Mouse (Mus musculus): Measurements from ENCODE around the gene Plcz1. TPM values are rescaled to one million over a fixed set of nuclear protein-coding genes. Genes with fewer than 3 reads are reported as not detected.

The Plcz1 gene
- total RNA-seq (2021) = not detected

DNA sequence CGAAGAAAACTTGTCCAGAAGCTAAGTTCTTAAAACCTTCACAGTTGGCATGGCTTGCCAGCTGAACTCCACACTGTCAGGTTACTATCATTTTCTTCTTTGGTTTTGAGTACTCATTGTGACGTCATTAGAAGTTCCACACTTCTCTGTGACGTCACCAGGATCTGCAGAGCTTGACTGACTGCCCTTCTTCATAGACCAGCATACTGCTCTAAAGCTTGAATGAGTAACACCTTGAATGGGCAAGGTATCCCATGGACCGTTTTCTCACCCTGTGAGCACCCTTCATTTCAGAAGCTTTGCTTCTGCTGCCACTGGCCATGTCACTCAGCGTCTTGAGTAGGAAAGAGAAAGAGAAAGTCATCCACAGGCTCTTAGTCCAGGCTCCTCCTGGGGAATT lies at the start of gene Plcz1:
Plcz1 (minus strand) TSS at position 101 of the 400 bp plus-strand sequence.
- intact Hi-C loops (cut with DNase I) = no loop called here
- DNase-seq (ENCODE audit: low spot score) = no peak

GRCm38 (mm10) chr6:140089855-140090254 lies 48.6 kb upstream of the Plcz1 start:
- intact Hi-C loops (cut with DNase I) = no loop called here
- DNase-seq (ENCODE audit: low spot score) = no peak

DNA sequence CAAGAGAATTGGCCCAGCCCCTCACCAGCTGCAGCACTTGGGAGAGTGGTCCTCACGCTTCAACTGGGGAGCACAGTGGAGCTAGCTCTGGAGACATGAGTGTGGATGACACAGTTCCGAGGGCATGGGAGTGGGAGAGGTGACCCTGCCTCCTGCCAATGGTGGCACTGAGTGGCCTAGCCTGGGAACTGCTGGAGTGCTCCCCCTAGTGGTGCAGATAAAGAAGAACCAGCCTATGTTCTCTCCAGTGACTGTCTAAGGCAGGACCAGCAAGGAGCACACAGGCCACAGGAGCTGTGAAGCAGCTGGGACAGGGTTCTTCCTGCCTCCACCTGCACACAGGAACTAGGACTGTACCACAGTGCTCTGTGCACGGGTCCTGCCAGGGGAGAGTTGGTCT lies 40.5 kb upstream of the Plcz1 start:
- no peak for DNase-seq (ENCODE audit: low spot score)
- intact Hi-C loops (cut with DNase I) = no loop called here

- intact Hi-C loops (cut with DNase I) = no loop called here
These were observed 39.7 kb upstream of the Plcz1 start for GRCm38 (mm10) chr6:140080933-140081332.

GRCm38 (mm10) chr6:140069177-140069576 lies 27.9 kb upstream of the Plcz1 start:
- DNase-seq (ENCODE audit: low spot score) = no peak
- intact Hi-C loops (cut with DNase I) = no loop called here

More at GRCm38 (mm10) chr6:140080933-140081332, 39.7 kb upstream of the Plcz1 start:
- no peak for DNase-seq (ENCODE audit: low spot score)

GRCm38 (mm10) chr6:140054271-140054928 lies 13.1 kb upstream of the Plcz1 start:
- intact Hi-C loops (cut with DNase I) = no loop called here
- DNase-seq (ENCODE audit: low spot score) = no peak

- DNase-seq (ENCODE audit: low spot score) = peak; percentile 8
- intact Hi-C loops (cut with DNase I) = no loop called here
These were observed 10.2 kb upstream of the Plcz1 start for GRCm38 (mm10) chr6:140051476-140051875.

DNA sequence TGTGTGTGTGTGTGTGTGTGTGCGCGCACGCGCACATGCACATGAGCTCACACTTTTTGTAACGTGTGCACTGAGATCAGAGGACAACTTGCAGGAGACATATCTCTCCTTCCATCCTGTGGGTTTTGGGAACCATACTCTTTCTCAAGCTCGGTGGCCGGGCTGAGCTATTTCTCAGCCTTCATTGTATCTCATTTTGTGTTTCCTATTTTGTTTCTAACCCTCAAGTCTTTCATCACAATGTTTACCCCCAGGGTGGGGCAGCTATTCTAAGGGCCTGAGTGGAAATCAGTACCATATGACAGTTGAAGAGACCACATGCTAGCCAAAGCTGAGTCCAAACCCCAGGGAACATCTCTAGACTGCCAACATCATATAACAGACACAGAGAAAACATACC lies 305 bp downstream of the Plcz1 start, which contains the start of gene Capza3:
Capza3 (plus strand) TSS at position 301 of the 400 bp plus-strand sequence.
- no peak for DNase-seq (ENCODE audit: low spot score)
- intact Hi-C loops (cut with DNase I) = no loop called here

DNA sequence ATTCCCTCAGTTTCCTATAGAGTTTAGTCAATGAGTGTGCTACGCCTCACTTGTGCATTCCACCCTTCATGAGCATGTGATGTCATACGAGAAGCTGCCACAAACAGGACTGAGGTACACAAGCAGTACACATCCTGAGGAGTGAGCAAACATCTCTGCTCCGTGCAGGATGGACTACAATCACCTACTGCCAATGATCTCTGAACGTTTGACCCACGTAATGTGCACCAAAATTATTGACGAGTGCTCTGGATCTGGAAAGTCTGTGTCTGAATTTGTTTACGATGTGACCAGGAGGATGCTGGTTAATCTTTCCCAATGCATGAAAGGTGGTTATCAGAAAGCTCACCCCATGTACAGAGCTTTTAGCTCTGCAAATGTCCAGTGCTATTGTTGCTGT lies 16.9 kb downstream of the Plcz1 start:
- DNase-seq (ENCODE audit: low spot score) = no peak
- intact Hi-C loops (cut with DNase I) = no loop called here

DNA sequence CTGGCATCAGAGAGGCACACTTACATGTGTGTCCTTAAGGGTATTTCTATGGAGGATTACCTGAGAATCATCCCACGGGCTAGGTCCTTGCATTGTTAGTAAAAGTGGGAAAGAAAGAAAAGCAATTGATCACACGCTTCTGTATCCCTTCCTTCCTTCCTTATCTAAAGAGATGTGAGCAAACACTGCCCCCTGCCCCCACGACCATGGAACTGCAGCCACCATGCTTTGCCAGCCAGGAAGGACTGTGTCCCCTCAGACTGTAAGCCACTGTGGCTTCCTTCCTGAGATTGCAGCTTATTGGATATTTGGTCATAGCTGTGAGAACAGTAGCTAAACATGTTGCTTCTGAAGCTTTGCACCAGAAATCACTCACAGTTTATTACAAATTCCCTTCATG lies 36.1 kb downstream of the Plcz1 start:
- intact Hi-C loops (cut with DNase I) = no loop called here
- no peak for DNase-seq (ENCODE audit: low spot score)

DNA sequence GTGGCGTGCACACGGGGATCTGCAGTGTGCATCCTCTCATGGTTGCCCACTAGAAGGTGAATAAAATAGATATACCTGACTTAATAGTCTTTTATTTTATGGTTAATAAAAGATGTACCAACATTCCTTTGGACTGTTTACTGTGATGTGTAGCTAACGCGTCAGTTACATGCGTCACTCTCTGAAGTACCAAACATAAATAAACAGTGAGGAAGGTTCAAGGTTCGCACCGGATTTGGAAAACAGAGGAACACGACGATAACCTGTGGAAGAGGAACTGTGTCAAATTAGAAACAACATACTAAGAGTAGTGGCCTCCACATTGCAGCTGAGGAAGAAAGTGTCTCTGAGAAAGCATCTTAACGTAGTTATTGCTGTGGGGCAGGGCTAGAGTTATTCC lies 51.7 kb downstream of the Plcz1 start:
- intact Hi-C loops (cut with DNase I) = no loop called here
- DNase-seq (ENCODE audit: low spot score) = no peak

DNA sequence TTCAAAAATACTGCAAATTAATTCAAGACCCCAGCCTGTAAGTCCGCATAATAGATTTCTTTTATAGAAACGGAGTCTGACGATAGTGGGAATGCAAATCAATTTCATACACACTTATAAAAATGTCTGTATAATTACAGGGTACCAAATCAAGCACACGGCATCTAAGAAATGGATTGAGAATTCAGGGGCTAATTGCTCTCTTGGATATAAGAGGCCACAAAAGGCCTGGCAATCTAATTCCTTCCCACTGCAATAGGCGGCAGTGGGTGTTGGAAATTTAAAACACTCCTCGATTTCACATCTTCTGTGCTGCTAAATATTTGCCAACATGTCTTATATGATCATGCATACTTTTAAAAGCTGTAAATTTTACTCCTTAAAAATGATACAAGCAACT lies 52.2 kb downstream of the Plcz1 start:
- DNase-seq (ENCODE audit: low spot score) = no peak
- intact Hi-C loops (cut with DNase I) = no loop called here

DNA sequence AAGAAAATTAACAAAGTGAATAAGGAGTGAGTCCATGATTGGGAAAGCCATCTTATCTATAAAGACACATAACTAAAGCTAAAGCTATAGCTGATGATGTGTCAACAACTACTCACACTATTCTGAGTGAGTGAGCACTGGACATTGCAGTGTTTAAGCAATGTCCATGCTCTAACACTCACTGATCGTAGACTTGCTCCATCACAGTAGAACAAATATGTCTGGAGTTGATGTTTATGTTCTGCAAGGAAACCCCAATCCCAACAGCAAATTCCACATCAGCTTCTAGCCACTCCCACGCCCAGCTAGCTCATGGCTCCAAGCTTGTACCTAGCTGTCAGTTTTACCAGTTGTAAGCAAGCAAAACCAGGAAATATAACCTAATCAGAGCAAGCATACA lies 54.7 kb downstream of the Plcz1 start:
- intact Hi-C loops (cut with DNase I) = no loop called here
- no peak for DNase-seq (ENCODE audit: low spot score)

DNA sequence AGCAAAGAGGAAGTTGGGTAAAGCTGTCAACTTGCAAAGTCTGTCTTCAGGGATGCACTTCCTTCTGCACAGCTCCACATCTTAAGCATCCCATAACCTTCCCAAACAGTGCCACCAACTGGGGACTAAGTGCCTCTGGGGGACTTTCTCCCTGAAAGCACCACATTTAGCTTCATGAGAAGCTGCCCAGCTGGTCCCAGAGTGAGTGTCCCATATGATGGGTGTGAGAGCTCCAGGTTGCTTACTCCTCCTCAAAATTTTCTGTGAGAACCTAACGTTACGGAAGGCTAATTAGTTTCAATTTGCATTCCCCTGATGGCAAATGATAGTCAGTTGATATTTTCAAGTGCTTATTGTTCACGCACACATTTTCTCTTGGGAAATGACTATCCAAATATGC lies 57.2 kb downstream of the Plcz1 start:
- intact Hi-C loops (cut with DNase I) = no loop called here
- no peak for DNase-seq (ENCODE audit: low spot score)

DNA sequence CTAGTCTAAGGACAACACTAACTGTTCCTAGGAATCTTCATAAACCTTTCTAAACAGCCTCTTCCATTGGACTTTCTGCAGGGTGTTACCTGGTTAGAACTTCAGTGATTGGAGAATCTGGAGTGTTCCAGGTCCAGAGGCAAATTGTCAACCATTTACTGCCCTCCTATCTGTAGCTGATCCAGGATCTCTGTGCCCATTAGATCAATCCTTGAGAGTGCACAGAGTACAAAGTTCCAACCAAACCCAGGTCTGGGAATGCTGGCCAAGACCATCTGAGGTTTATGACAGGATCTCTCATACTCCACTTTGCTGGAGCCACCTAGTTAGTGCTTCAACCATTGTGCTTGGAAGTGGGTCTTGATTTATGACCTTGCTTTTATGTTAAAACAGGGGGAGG lies 60.2 kb downstream of the Plcz1 start:
- DNase-seq (ENCODE audit: low spot score) = no peak
- intact Hi-C loops (cut with DNase I) = no loop called here

GRCm38 (mm10) chr6:139978114-139978513 lies 63.1 kb downstream of the Plcz1 start:
- DNase-seq (ENCODE audit: low spot score) = no peak
- intact Hi-C loops (cut with DNase I) = no loop called here

- intact Hi-C loops (cut with DNase I) = no loop called here
- no peak for DNase-seq (ENCODE audit: low spot score)
These were observed 66.6 kb downstream of the Plcz1 start for GRCm38 (mm10) chr6:139974668-139975067.

GRCm38 (mm10) chr6:139971608-139972298 lies 69.5 kb downstream of the Plcz1 start:
- no peak for DNase-seq (ENCODE audit: low spot score)
- intact Hi-C loops (cut with DNase I) = no loop called here

GRCm38 (mm10) chr6:139966684-139967083 lies 74.6 kb downstream of the Plcz1 start:
- DNase-seq (ENCODE audit: low spot score) = no peak
- intact Hi-C loops (cut with DNase I) = no loop called here

DNA sequence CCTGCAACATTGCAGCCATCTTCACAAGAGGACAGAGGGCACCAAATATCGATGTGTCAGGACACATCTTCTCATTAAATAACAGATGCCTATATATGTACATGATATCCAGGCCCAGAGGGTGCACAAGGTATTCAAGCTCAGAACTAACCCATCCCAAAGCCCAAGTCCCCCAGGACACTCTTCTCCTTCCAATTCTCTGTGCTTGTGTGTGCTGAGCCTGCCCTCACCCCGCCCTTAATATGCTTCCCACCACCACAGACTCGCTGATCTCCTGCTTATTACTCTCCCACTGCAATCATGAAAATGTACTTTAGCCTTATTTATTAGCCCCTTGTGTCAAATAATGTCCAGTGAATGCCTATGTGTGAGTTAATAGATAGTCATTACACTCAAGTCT lies 76.4 kb downstream of the Plcz1 start:
- DNase-seq (ENCODE audit: low spot score) = no peak
- intact Hi-C loops (cut with DNase I) = no loop called here

- intact Hi-C loops (cut with DNase I) = no loop called here
These were observed 77.5 kb downstream of the Plcz1 start for GRCm38 (mm10) chr6:139963775-139964174.

More at GRCm38 (mm10) chr6:139963775-139964174, 77.5 kb downstream of the Plcz1 start:
- DNase-seq (ENCODE audit: low spot score) = peak; percentile 5
